Mouse (Mus musculus) spleen, postnatal 14 days (tissue): ENCODE data around the gene Fam47e.

Source experiments
- DNase-seq, 2 experiments: peaks; one replicate each; pipeline ENCODE4 v3.0.0; 2021 to 2022; ENCODE audit warnings: low spot score in 2 of 2

Fam47e gene

DNA sequence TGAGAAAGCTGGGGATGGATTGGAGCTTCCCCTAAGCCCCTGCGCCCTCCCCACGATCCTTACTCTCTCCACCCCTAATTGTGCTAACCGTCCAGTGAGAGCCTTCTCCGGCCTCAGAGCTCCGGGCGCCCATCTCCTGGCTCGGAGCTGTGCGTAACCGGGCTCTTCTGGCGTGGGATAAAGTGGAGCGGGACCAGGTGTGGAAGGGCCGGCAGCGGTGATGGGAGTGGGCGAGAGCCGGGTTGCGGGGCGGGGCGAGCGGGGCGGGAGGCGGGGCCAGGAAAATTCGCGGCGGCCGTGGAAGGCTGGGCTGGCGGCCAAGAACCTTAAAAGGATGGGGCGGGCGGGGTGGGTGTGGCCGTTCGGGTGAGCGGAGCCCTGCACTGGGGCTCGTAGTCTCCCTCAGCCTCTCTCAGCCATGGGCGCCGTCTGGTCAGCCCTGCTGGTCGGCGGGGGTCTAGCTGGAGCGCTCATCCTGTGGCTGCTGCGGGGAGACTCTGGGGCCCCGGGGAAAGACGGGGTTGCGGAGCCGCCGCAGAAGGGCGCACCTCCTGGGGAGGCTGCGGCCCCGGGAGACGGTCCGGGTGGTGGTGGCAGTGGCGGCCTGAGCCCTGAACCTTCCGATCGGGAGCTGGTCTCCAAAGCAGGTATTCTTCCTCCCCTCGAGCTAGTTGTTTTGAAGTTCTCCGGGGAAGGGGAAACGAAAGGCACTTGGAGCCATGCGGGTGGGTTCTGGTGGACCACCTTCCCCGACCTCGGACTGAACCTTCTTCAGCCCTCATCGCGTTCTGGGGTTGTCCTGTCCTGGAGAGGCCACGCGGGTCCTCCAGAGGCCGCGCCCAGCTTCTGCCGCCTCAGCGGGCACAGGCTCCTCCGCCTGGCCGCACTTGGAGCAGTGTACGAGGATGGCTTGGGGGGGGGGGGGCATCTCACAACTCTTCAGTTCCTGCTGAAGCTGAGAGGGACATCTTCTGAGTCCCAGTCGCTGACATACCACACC is 48.1 kb downstream of the Fam47e start, which contains the start of gene Stbd1:
TSS of gene Stbd1 (plus strand) at position 351 of the 1,000 bp plus-strand sequence.
- DNase-seq, result peak; percentile 9 to 12

- no peak for DNase-seq
These were observed 49.8 kb downstream of the Fam47e start for GRCm38 (mm10) chr5:92604452-92605247.

DNA sequence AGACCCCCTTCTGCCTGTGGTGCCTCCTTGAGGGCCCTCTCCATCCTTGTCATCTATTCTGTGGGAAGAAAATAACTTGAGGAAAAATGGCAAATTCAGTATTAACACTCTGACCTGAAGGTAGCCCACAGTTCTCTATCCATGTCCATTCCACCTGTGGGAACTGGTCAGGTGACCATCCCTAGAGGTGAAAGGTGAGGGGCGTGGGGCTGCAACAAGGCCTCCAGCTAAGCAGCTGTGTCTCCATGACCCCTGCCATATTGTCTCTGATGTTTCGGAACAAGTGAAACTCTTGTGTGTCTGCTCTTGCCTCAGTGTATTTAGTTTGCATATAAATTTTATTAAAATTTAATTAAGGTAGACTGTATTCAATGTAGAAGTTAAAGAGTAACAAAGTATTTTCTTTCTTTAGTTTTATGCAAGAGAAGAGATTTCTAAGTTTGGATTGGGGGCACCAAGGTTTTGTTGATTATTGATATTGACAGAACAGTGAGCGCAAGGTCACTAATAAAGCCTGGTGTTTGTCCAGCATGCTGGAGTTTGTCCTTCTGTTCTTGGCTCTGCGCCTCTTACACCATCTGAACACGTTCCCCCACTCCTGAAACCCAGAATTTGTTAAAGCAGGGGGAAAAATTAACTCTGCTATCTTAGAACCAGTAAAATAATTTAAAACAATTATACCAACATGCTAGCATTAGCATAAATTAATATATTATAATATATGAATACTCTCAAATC is 52.8 kb downstream of the Fam47e start:
- DNase-seq, result no peak

DNA sequence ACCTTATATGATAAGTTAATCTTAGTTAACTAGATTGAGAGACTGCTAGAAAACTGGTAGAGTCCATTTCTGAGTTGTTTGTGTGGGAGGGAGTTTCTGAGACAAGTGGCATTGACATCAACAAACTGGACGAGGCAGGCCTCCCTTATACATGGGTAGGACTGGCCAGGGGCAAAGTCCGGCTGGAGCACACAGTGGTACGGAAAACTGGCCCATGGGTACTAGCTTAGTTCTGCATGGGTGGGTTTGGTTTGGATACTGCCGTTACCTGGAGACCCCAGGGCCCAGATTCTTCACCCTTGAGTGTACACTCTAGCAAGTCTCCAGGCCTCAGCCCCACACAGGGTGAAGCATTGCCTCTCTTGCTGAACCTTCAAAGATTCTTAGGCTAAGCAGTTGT is 57.9 kb downstream of the Fam47e start:
- DNase-seq, result no peak

GRCm38 (mm10) chr5:92621883-92622282 is 67.0 kb downstream of the Fam47e start:
- no peak for DNase-seq

DNA sequence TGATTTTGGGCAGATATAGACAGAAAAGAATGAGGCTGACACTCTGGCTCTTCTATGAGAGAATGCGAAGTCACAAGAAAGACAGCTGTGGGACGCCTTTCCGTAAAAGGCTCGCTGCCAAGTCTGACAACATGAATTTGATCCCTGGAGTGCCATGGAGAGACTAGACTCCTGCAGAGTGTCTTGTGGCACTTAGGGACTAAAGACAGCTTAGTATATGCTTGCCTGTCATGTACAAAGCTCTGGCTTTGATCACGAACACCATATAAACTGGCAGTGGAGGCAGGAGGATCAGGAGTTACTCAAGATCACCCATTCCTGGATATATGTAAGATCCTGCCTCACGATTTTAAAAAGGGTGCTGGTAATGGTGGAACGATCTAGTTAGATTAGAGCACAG is 73.0 kb downstream of the Fam47e start:
- no peak for DNase-seq

- no peak for DNase-seq
These were observed 78.7 kb downstream of the Fam47e start for GRCm38 (mm10) chr5:92633526-92633925.

- no peak for DNase-seq
These were observed 80.0 kb downstream of the Fam47e start for GRCm38 (mm10) chr5:92634916-92635315.

GRCm38 (mm10) chr5:92635891-92636290 is 81.0 kb downstream of the Fam47e start:
- no peak for DNase-seq

DNA sequence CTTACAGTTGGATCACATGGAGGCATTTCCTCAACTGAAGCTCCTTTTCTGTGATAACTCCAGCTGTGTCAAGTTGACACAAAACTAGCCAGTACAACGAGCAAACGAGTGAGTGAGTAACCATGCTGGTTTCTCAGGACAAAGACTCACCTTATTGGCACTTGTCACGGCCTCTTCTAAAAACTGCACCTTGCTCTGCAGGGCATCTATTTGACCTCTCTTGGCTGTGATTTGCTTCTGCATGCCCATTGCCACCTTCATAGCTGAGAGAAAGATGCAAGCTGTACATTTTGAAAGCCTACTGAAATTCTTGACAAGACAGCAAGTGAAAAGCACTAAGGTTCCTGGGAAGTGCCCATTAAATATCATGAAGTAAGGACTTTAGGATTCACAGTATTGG is 86.0 kb downstream of the Fam47e start:
- no peak for DNase-seq
